Mouse (Mus musculus): Measurements from ENCODE around the gene Klra9.
"Not testable (repeated sequence)": the region's sequence is repeated elsewhere in the genome, so short reads cannot be mapped to it uniquely, and the experiment has no call there.

The Klra9 gene

GRCm38 (mm10) chr6:130193012-130193411 is at the start of gene Klra9:
Gene Klra9, minus strand, starts transcription at chr6:130193112.
- not testable (repeated sequence) for DNase-seq (ENCODE audit: low spot score)

- no peak for DNase-seq (ENCODE audit: low spot score)
Measured at GRCm38 (mm10) chr6:130237536-130237935, 44.6 kb upstream of the Klra9 start.

- DNase-seq (ENCODE audit: low spot score), result no peak
Measured at GRCm38 (mm10) chr6:130236635-130237034, 43.7 kb upstream of the Klra9 start.

GRCm38 (mm10) chr6:130233222-130233621 is 40.3 kb upstream of the Klra9 start, which contains the start of gene Klra7:
Gene Klra7, minus strand, starts transcription at chr6:130233322.
- no peak for DNase-seq (ENCODE audit: low spot score)

- DNase-seq (ENCODE audit: low spot score), result not testable (repeated sequence)
Measured at GRCm38 (mm10) chr6:130197453-130197852, 4.5 kb upstream of the Klra9 start.

GRCm38 (mm10) chr6:130129798-130130197 is 63.1 kb downstream of the Klra9 start, which contains the start of gene Klra8:
Gene Klra8, minus strand, starts transcription at chr6:130129898.
- not testable (repeated sequence) for DNase-seq (ENCODE audit: low spot score)

All from embryo, embryonic 10 days (tissue).